Mouse (Mus musculus) cerebellum, postnatal 36 days (tissue): ENCODE data around the gene Rsrp1.
A peak's percentile ranks its signal among the peaks of the same experiment; 100 is the strongest.
"Not testable (repeated sequence)": the region's sequence is repeated elsewhere in the genome, so short reads cannot be mapped to it uniquely, and the experiment has no call there.

ENCODE experiments used
- DNase-seq, 2 experiments: peaks; one replicate each; pipeline ENCODE4 v3.0.0; 2021 to 2022; ENCODE audit warnings: mixed read lengths in 2 of 2

Gene Rsrp1

GRCm38 (mm10) chr4:134923258-134924018, at the start of gene Rsrp1:
Gene Rsrp1 (plus strand): TSS chr4:134923592.
- peak; percentile 98 to 99 for DNase-seq

DNA sequence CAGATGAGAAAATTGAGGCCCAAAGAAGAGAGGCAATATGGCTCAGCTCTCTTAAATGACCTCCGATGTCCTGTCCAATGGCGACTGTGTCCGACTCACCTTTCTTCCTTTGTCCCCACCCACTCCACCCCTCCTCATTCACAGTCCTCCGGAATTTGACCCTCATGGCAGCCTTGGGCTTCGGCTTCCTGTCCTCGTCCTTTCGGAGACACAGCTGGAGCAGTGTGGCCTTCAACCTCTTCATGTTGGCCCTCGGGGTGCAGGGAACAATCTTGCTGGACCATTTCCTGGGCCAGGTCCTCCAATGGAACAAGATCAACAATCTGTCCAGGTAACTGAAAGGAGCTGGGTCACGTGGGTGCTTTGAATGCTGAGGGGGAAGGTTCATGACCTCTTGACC, 47.2 kb upstream of the Rsrp1 start:
- no peak for DNase-seq

- peak; percentile 74 to 79 for DNase-seq
These were observed 43.9 kb upstream of the Rsrp1 start for GRCm38 (mm10) chr4:134879410-134879981.

GRCm38 (mm10) chr4:134880041-134880440, 43.4 kb upstream of the Rsrp1 start:
- peak; percentile 31 for DNase-seq

DNA sequence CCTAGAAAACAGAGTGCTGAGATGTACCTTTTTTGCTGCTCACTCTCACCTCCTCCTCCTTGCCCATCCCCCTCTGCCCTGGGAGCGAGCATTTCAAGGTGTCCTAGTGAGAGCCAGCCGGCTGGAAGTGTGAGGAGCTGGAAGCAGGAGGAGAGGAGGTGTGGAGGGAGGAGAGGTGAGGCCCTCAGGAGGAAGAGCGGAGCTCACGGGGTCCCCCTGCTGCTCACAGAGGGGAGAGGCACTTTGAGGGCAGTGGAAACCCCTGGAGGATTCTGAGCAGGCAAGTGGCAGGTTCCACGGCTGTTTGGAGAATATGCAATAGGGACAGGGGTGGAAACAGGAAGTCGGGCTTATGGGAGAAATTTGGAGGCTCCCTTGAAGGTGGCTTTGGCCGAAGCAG, 40.1 kb upstream of the Rsrp1 start:
- DNase-seq: peak in 1 of 2 experiments; percentile 22

- DNase-seq: no peak
These were observed 39.6 kb upstream of the Rsrp1 start for GRCm38 (mm10) chr4:134883808-134884207.

DNA sequence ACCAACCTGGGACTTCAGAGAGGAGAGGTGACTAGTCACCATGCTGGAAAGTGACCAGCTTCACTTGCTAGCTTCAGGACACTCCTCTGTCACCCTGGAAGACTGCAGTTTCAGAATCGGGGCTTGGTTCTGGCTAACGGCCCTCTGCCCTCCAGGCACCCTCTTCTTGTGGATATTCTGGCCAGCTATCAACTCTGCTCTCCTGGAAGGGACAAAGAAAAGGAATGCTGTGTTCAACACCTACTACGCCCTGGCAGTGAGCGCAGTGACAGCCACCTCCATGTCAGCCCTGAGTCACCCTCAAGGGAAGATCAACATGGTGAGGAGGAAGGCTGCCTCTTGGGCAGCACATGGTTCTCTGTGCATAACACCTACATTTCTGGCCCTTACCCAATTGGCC, 39.0 kb upstream of the Rsrp1 start:
- DNase-seq: no peak

DNA sequence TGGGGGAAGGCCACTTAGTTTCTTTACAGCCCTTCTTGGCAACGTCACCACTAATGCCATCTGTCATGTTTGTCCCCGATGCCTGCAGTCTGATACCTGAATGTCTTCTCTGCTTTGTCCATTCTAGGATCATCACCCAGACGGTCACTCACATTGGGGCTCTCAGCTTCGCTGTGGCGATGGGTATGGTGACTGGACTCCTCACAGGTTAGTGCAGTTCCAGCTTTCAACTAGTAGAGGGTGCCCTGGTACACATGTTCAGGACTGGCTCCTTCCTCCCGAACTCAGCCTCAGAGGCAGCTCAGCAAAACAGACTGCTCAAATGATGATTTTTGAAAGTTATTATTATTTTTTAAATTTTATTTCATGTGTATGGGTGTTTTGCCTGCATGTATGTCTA, 31.3 kb upstream of the Rsrp1 start:
- DNase-seq: peak; percentile 72 to 79

DNA sequence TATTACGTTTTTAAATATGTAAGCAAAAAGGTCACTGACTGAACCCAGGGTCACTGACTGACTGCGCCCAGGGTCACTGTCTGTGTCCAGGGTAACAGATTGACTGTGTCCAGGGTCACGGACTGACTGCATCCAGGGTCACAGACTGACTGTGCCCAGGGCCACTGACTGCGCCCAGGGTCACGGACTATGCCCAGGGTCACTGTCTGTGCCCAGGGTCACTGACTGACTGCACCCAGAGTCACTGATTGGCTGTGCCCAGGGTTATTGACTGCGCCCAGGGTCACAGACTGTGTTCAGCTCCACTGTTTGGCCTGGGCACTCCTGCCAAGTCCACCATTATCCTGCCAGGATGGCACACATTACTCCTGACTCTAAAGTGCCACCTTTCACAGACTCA, 26.1 kb upstream of the Rsrp1 start:
- no peak for DNase-seq

DNA sequence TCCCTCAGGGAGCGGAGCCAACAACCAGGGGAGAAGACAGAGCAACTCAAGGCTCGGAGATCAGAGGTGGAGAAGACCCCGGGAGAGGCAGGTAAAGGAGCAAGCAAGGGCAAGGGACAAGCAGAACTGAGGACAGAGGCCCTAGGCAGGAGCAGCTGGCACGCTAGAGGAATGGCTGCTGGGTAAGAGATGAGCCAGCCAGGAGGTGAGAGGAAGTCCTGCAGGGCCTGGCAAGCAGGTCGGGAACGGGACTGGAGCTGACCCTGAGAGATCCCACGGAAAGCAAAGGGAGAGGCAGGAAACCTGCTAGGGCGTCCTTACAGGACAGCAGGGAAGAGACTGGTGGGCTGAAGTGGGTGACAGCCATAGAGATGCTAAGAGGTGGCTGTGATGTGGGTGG, 22.3 kb upstream of the Rsrp1 start:
- peak; percentile 31 to 37 for DNase-seq

- DNase-seq: no peak
These were observed 20.3 kb upstream of the Rsrp1 start for GRCm38 (mm10) chr4:134903046-134903445.

- DNase-seq: not testable (repeated sequence)
These were observed 12.0 kb upstream of the Rsrp1 start for GRCm38 (mm10) chr4:134911406-134911805.

DNA sequence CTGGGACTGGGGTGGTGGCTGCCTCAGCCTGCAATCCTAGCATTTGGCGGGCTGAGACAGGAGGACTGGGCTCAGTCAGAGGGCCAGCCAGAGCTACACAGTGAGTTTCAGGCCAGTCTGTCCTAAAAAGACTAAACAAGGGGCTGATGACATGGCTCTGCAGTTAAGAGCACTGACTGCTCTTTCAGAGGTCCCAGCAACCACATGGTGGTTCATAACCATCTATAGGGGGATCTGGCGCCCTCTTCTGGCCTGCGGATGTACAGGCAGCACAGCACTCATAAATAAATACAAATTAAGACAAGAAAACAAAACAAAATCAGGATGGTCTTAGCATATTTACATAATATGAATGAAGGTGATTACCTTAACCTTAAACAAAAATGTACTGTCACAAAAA, 10.0 kb upstream of the Rsrp1 start:
- DNase-seq: peak; percentile 69 to 74

- no peak for DNase-seq
These were observed 9.1 kb upstream of the Rsrp1 start for GRCm38 (mm10) chr4:134914122-134914863.

DNA sequence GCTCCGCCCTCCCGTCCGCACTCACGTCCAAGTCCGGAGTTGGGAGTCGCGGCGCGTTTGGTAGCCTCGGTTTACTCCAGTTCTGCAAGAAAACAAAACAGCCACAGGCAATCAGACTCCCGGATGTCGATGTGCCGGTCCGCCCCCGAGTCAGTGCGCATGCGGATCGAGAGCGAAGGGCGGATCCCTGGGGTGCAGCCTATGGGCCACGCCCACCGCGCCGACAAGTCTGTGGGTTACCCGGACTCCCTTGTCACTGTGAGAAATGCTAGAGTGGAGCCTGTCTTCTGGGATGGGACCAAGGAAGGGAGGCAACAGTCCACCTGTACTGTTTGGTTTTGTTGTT, 8.6 kb upstream of the Rsrp1 start, which contains the start of gene Tmem50a:
Tmem50a (minus strand) TSS at position 161 of the 346 bp plus-strand sequence.
- DNase-seq: peak; percentile 80 to 82

GRCm38 (mm10) chr4:134915223-134916050, 8.0 kb upstream of the Rsrp1 start:
- DNase-seq: no peak

DNA sequence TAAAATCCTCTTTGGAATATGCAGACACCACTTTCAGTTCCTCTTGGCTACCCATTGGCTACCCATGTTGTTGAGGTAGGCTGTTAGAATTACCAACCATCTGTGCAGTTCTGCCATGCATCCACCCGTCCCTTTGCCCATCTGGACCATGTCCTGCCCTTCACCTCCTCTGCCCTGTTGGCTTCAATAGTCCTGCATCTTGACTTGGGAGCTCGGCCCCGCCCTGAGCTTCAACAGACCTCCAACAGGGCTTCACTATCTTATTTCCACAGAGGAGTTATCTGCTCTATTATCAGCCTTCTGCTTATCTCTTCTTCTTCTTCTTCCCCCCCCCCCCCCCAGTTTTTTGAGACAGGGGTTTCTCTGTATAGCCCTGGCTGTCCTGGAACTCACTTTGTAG, 6.2 kb upstream of the Rsrp1 start:
- no peak for DNase-seq

DNA sequence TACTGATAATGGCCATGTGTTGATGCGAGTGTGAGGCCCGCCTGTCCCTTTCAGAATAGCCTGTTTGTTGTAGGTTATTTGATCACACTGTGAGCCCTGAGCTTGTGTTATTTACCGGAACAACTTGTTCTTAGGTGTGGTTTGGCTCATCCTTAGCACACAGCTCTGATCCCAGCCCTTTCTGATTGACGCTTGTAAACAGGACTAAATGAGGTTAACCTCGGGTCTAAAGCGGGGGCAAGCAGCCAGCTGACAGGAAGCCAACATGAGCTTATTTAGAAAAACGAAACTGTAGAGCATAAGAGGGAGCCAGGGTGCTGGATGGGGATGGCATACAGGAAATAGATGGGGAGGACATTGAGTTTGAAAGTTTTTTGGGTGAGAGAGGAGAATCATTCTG, 5.0 kb upstream of the Rsrp1 start:
- DNase-seq: no peak

GRCm38 (mm10) chr4:134919733-134920540, 3.5 kb upstream of the Rsrp1 start:
- no peak for DNase-seq

DNA sequence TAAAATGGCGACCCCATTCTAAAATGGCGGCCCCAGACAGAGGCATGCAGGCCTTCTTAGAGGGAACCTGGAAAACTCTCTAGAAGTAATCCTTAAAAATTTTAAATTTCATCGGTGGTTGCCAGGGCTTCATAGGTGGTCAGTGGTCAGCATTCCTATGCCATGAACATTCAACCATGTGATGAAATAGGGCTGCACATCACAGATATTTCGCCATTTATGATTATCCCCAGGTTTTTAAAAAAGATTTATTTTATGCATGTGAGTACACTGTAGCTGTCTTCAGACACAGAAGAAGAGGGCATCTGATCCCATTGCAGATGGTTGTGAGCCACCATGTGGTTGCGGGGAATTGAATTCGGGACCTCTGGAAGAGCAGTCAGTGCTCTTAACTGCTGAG, 2.8 kb upstream of the Rsrp1 start:
- no peak for DNase-seq

GRCm38 (mm10) chr4:134921703-134922102, 1.7 kb upstream of the Rsrp1 start:
- no peak for DNase-seq
